Mouse (Mus musculus) megakaryocyte, embryonic 14.5 days (primary cell): ENCODE results near the gene Nit2.
"Not testable (repeated sequence)": the region's sequence is repeated elsewhere in the genome, so short reads cannot be mapped to it uniquely, and the experiment has no call there.

ENCODE experiments used
- FLI1 ChIP-seq: IDR thresholded peaks from 2 replicates; pipeline ENCODE4 v1.6.1; 2012; ENCODE audit warnings: low read length, inconsistent platforms, mixed read lengths
- GATA1 ChIP-seq: IDR thresholded peaks from 3 replicates; pipeline ENCODE4 v1.6.1; 2012; ENCODE audit warnings: mixed read lengths, low read length, inconsistent platforms, borderline replicate concordance

- not testable (repeated sequence) for TF ChIP-seq GATA1, FLI1
Observed at GRCm38 (mm10) chr16:57174480-57174879, 7.3 kb upstream of the Nit2 start.
